Mouse (Mus musculus): ENCODE measurements at regions not wholly inside any gene's neighbourhood (a gene's known extent, or its start where the extent isn't known, plus 50 kb on each side); places are given as distances from the start of the nearest gene placed in this dataset.

DNA sequence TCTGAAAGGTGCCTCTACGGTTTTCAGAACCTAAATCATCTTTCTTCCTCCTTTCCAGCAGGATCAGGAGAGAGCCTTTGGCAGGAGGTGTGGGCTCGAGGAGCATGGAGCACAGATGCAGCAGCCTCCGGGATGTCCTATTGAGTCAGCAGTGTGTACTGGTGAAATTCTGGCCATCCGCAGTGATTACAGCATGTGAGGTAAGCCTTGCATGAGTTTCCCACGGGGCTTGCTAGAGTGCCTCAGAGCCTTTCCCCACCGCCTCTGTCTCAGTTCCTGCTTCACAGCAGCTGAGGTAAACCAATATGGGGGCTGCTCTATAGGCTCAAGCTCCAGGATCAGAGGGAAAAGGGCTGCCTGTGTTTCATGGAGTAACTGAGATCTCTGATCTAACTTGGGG lies 143.6 kb upstream of the Cdh13 start:
- no peak for TF ChIP-seq GATA1 (IDR thresholded peaks at IDR 0.05; ENCODE audit: borderline replicate concordance, low read length)
- TF ChIP-seq FLI1 (IDR thresholded peaks at IDR 0.05; ENCODE audit: low read length) = no peak

All from megakaryocyte, embryonic 14.5 days (primary cell).